Mouse (Mus musculus): ENCODE data around the gene Drd1.

Drd1 gene

GRCm38 (mm10) chr13:54073066-54073465 is 17.6 kb upstream of the Drd1 start:
- DNase-seq (ENCODE audit: inconsistent ontology term), result no peak

- DNase-seq (ENCODE audit: inconsistent ontology term), result peak; percentile 19
Measured at GRCm38 (mm10) chr13:54072526-54073057, 17.1 kb upstream of the Drd1 start.

GRCm38 (mm10) chr13:54071606-54072331 is 16.3 kb upstream of the Drd1 start, which contains the start of gene Sfxn1:
TSS of gene Sfxn1 (plus strand) at chr13:54071869.
- DNase-seq (ENCODE audit: inconsistent ontology term), result peak; percentile 80

- DNase-seq (ENCODE audit: inconsistent ontology term), result no peak
Measured at GRCm38 (mm10) chr13:54071011-54071410, 15.5 kb upstream of the Drd1 start.

- no peak for DNase-seq (ENCODE audit: inconsistent ontology term)
Measured at GRCm38 (mm10) chr13:54067617-54068166, 12.2 kb upstream of the Drd1 start.

GRCm38 (mm10) chr13:54066081-54066746 is 10.7 kb upstream of the Drd1 start:
- no peak for DNase-seq (ENCODE audit: inconsistent ontology term)

- DNase-seq (ENCODE audit: inconsistent ontology term), result peak; percentile 11
Measured at GRCm38 (mm10) chr13:54063292-54063691, 7.8 kb upstream of the Drd1 start.

- no peak for DNase-seq (ENCODE audit: inconsistent ontology term)
Measured at GRCm38 (mm10) chr13:54062068-54062467, 6.6 kb upstream of the Drd1 start.

- peak; percentile 14 for DNase-seq (ENCODE audit: inconsistent ontology term)
Measured at GRCm38 (mm10) chr13:54054962-54055361, 543 bp downstream of the Drd1 start.

- peak; percentile 24 for DNase-seq (ENCODE audit: inconsistent ontology term)
Measured at GRCm38 (mm10) chr13:54051641-54052040, 3.9 kb downstream of the Drd1 start.

- peak; percentile 39 for DNase-seq (ENCODE audit: inconsistent ontology term)
Measured at GRCm38 (mm10) chr13:54048679-54049352, 6.7 kb downstream of the Drd1 start.

- no peak for DNase-seq (ENCODE audit: inconsistent ontology term)
Measured at GRCm38 (mm10) chr13:54040256-54040655, 15.2 kb downstream of the Drd1 start.

GRCm38 (mm10) chr13:54037936-54038335 is 17.6 kb downstream of the Drd1 start:
- no peak for DNase-seq (ENCODE audit: inconsistent ontology term)

- no peak for DNase-seq (ENCODE audit: inconsistent ontology term)
Measured at GRCm38 (mm10) chr13:54035541-54035940, 20.0 kb downstream of the Drd1 start.

GRCm38 (mm10) chr13:54033653-54034052 is 21.9 kb downstream of the Drd1 start:
- no peak for DNase-seq (ENCODE audit: inconsistent ontology term)

GRCm38 (mm10) chr13:54027079-54027478 is 28.4 kb downstream of the Drd1 start:
- no peak for DNase-seq (ENCODE audit: inconsistent ontology term)

GRCm38 (mm10) chr13:54023311-54023710 is 32.2 kb downstream of the Drd1 start:
- DNase-seq (ENCODE audit: inconsistent ontology term), result no peak

GRCm38 (mm10) chr13:54008716-54009115 is 46.8 kb downstream of the Drd1 start:
- DNase-seq (ENCODE audit: inconsistent ontology term), result no peak

Data from Muller cell, postnatal 12 days (primary cell).